Mouse (Mus musculus) CH12.LX (cell line): Measurements from ENCODE around the gene Cxcl10. TPM values are rescaled to one million over a fixed set of nuclear protein-coding genes. Genes with fewer than 3 reads are reported as not detected.

Source experiments
- DNase-seq: peaks from one replicate; pipeline ENCODE4 v3.0.0-alpha.2; 2013; ENCODE audit errors: extremely low read depth
- H3K27ac ChIP-seq: 2 replicates; pipeline ENCODE4 v1.5.1; 2012; ENCODE audit warnings: low read depth, mild to moderate bottlenecking, control low read depth, moderate library complexity; ENCODE audit not compliant: insufficient read depth
- H3K27me3 ChIP-seq: replicated peaks from 2 replicates; pipeline ENCODE3; 2012; ENCODE audit warnings: inconsistent platforms
- H3K36me3 ChIP-seq, 2 experiments: replicated peaks in 1 of 2; 2 replicates each; pipeline versions ENCODE3 to v1.6.1; 2012; ENCODE audit warnings: inconsistent platforms in 1 of 2, low read length in 1 of 2, mild to moderate bottlenecking in 1 of 2, mixed read lengths in 1 of 2, moderate library complexity in 1 of 2; ENCODE audit not compliant: control insufficient read depth in 1 of 2, insufficient read depth in 1 of 2
- H3K4me1 ChIP-seq, 2 experiments: 2 replicates each; pipeline ENCODE4 v1.6.1; 2012; ENCODE audit warnings: inconsistent platforms in 1 of 2, moderate library complexity in 1 of 2; ENCODE audit not compliant: insufficient read depth in 2 of 2, control insufficient read depth in 1 of 2
- H3K4me2 ChIP-seq: 2 replicates; pipeline ENCODE4 v1.6.1; 2012; ENCODE audit warnings: low read depth, mild to moderate bottlenecking, control low read depth; ENCODE audit not compliant: poor library complexity, insufficient read depth, severe bottlenecking
- H3K4me3 ChIP-seq, 3 experiments: fragments of 150-350 bp in 1 of 3; sonication (generic) in 1 of 3; replicated peaks in 1 of 3; 2 replicates each; pipeline versions ENCODE3 to v1.5.1; 2011 to 2012; ENCODE audit warnings: low read depth in 2 of 3, low read length in 2 of 3, mild to moderate bottlenecking in 2 of 3, moderate library complexity in 2 of 3, control low read depth in 1 of 3, improper control_type of control experiment in 1 of 3, inconsistent platforms in 1 of 3, mixed read lengths in 1 of 3; ENCODE audit not compliant: poor library complexity in 1 of 3
- H3K79me2 ChIP-seq: replicated peaks from 2 replicates; pipeline ENCODE4 v1.6.1; 2012; ENCODE audit warnings: mild to moderate bottlenecking, moderate library complexity; ENCODE audit not compliant: control insufficient read depth, poor library complexity, insufficient read depth, severe bottlenecking; ENCODE audit errors: extremely low read depth
- H3K9ac ChIP-seq: 2 replicates; pipeline ENCODE4 v1.6.1; 2012; ENCODE audit warnings: low read depth, mild to moderate bottlenecking, control low read depth, moderate library complexity; ENCODE audit not compliant: insufficient read depth
- H3K9me3 ChIP-seq: replicated peaks from 2 replicates; pipeline ENCODE3; 2012; ENCODE audit warnings: low read length, inconsistent platforms, mixed read lengths
- CHD1 ChIP-seq: IDR thresholded peaks from 2 replicates; pipeline ENCODE4 v1.6.1; 2012; ENCODE audit warnings: low read depth, low read length, improper control_type of control experiment, inconsistent platforms
- CTCF ChIP-seq, 2 experiments: IDR thresholded peaks in 1 of 2; conservative IDR thresholded peaks in 1 of 2; 2 replicates each; pipeline ENCODE4 v1.5.1; 2011 to 2012; ENCODE audit warnings: low read depth in 2 of 2, low read length in 2 of 2, improper control_type of control experiment in 1 of 2, inconsistent platforms in 1 of 2, mild to moderate bottlenecking in 1 of 2, moderate library complexity in 1 of 2
- GABPA ChIP-seq: IDR thresholded peaks from 2 replicates; pipeline ENCODE4 v1.6.1; 2012; ENCODE audit warnings: low read depth, low read length, improper control_type of control experiment, inconsistent platforms; ENCODE audit not compliant: insufficient replicate concordance
- MAX ChIP-seq: IDR thresholded peaks from 2 replicates; pipeline ENCODE4 v1.6.1; 2011; ENCODE audit warnings: low read length, improper control_type of control experiment
- MAZ ChIP-seq: IDR thresholded peaks from 2 replicates; pipeline ENCODE4 v1.6.1; 2012; ENCODE audit warnings: low read depth, mild to moderate bottlenecking, inconsistent platforms, low read length, improper control_type of control experiment, moderate library complexity
- SIN3A ChIP-seq: IDR thresholded peaks from 2 replicates; pipeline ENCODE4 v1.6.1; 2012; ENCODE audit warnings: low read length, improper control_type of control experiment, inconsistent platforms
- SMC3 ChIP-seq: IDR thresholded peaks from 2 replicates; pipeline ENCODE4 v1.6.1; 2011; ENCODE audit warnings: low read depth, low read length, improper control_type of control experiment
- dilution Hi-C: fragments of 300-500 bp; cut with MboI; formaldehyde crosslinking; loops from 2 replicates; pipeline ENCODE4 v1.14.3; 2020; ENCODE audit warnings: low sequenced_read_pairs; ENCODE audit not compliant: extremely low pct_unique_long_range_greater_than_20kb, extremely low pct_ligation_motif_present
- in situ Hi-C: fragments of 300-500 bp; cut with MboI; formaldehyde crosslinking; loops from 3 replicates; pipeline ENCODE4 v1.14.3; 2019; ENCODE audit warnings: low sequenced_read_pairs, low pct_ligation_motif_present, low pct_unique_long_range_greater_than_20kb, mixed read lengths
- polyA plus RNA-seq: library from polyadenylated mRNA; unstranded; fragments of >175 nt; gene quantifications from 2 replicates; pipeline ENCODE4 v1.2.1, GENCODE M21; 2012; ENCODE audit warnings: low read depth; ENCODE audit not compliant: insufficient read length
- total RNA-seq, 2 experiments: library from RNA; depleted of rRNA; stranded (reverse); fragments of 300-350 nt in 1 of 2; fragments of >200 nt in 1 of 2; gene quantifications; 2 replicates each; pipeline ENCODE4 v1.2.3; 2012 to 2014

Gene Cxcl10
- total and polyA plus RNA-seq, 3 experiments = 0.30 to 4.9 (median 2.6) TPM

GRCm38 (mm10) chr5:92363179-92363578, 14.5 kb upstream of the Cxcl10 start:
- Histone ChIP-seq H3K9me3 (no peaks in the 10 kb centered on the region), H3K36me3 (no peaks in the 10 kb centered on the region), H3K27ac (no peak overlapping the region), H3K27me3 (peaks cover 6% of the 10 kb centered on the region), H3K4me1 (peaks cover 0 to 6% of the 10 kb centered on the region in 2 experiments; a peak in 2 of 4 replicates), H3K9ac (no peak overlapping the region), H3K79me2 (no peaks in the 10 kb centered on the region), H3K4me3 (no peak overlapping the region), H3K4me2 (peak overlapping the region; percentile 59; the same call in 1 of the 2 replicates)
- TF ChIP-seq CHD1 (no peak), CTCF (conservative IDR thresholded peaks at IDR 0.05 in 1 of 2, IDR thresholded peaks at IDR 0.05 in 1 of 2; ENCODE audit: low read depth in 2 of 2, low read length in 2 of 2) (peak in 1 of 2 experiments; percentile 9; a peak in 1 of 4 replicates)
- in situ Hi-C loops (no loop called here), dilution Hi-C loops (no loop called here)
- DNase-seq = no peak

GRCm38 (mm10) chr5:92358767-92359455, 10.2 kb upstream of the Cxcl10 start:
- no peak overlapping the region for H3K9ac ChIP-seq
- H3K4me3 ChIP-seq = no peak overlapping the region
- H3K4me1 ChIP-seq = peaks cover 2 to 9% of the 10 kb centered on the region in 2 experiments; a peak in 2 of 4 replicates
- no peaks in the 10 kb centered on the region for H3K27me3 ChIP-seq
- H3K79me2 ChIP-seq = no peaks in the 10 kb centered on the region
- H3K27ac ChIP-seq = no peak overlapping the region
- H3K36me3 ChIP-seq = no peaks in the 10 kb centered on the region
- in situ Hi-C loops (no loop called here), dilution Hi-C loops (no loop called here)
- TF ChIP-seq SMC3 (no peak), CTCF (conservative IDR thresholded peaks at IDR 0.05 in 1 of 2, IDR thresholded peaks at IDR 0.05 in 1 of 2; ENCODE audit: low read depth in 2 of 2, low read length in 2 of 2) (no peak)
- H3K9me3 ChIP-seq = no peaks in the 10 kb centered on the region
- H3K4me2 ChIP-seq = no peak overlapping the region
- DNase-seq = no peak

- dilution Hi-C loops = no loop called here
- no peak overlapping the region for H3K4me3 ChIP-seq
- H3K36me3 ChIP-seq = no peaks in the 10 kb centered on the region
- no peak for TF ChIP-seq MAX
- TF ChIP-seq SIN3A = 0 out of 2 replicates have a peak, but pooled peaks have one; percentile 37
- TF ChIP-seq GABPA = no peak
- no peak for TF ChIP-seq MAZ
- TF ChIP-seq, all 38 proteins: peak for 1
- in situ Hi-C loops = no loop called here
- Histone ChIP-seq H3K4me1 (peaks cover 5 to 9% of the 10 kb centered on the region in 2 experiments; a peak in 2 of 4 replicates), H3K9me3 (no peaks in the 10 kb centered on the region), H3K9ac (no peak overlapping the region), H3K27me3 (no peaks in the 10 kb centered on the region), H3K4me2 (no peak overlapping the region; the same call in 1 of the 2 replicates), H3K79me2 (no peaks in the 10 kb centered on the region), H3K27ac (no peak overlapping the region)
- DNase-seq = no peak
Measured at GRCm38 (mm10) chr5:92358033-92358432, 9.3 kb upstream of the Cxcl10 start.
